Mouse (Mus musculus) adrenal gland, adult 8-10 months (tissue): ENCODE data around the gene Rbms1. TPM values are rescaled to one million over a fixed set of nuclear protein-coding genes. Genes with fewer than 3 reads are reported as not detected.

ENCODE experiments used
- DNase-seq: peaks from one replicate; pipeline ENCODE4 v3.0.0; 2022
- total RNA-seq, 4 experiments: library from RNA; stranded (reverse); gene quantifications; 2 replicates each; pipeline ENCODE4 v1.2.4; 2022

The Rbms1 gene
- total RNA-seq, 4 experiments from 2014 or later = 40.6 to 71.6 (median 53.7) TPM

- DNase-seq = no peak
Measured at GRCm38 (mm10) chr2:60755101-60755500, 207.9 kb downstream of the Rbms1 start.

GRCm38 (mm10) chr2:60751274-60751673, 211.7 kb downstream of the Rbms1 start:
- DNase-seq = no peak

- DNase-seq = no peak
Measured at GRCm38 (mm10) chr2:60750591-60750990, 212.4 kb downstream of the Rbms1 start.

- DNase-seq = no peak
Measured at GRCm38 (mm10) chr2:60748585-60748984, 214.4 kb downstream of the Rbms1 start.

- DNase-seq = no peak
Measured at GRCm38 (mm10) chr2:60747590-60747989, 215.4 kb downstream of the Rbms1 start.

- no peak for DNase-seq
Measured at GRCm38 (mm10) chr2:60744674-60745073, 218.3 kb downstream of the Rbms1 start.

- no peak for DNase-seq
Measured at GRCm38 (mm10) chr2:60739389-60740137, 223.4 kb downstream of the Rbms1 start.

GRCm38 (mm10) chr2:60730929-60731328, 232.1 kb downstream of the Rbms1 start:
- DNase-seq = no peak

- no peak for DNase-seq
Measured at GRCm38 (mm10) chr2:60730024-60730423, 233.0 kb downstream of the Rbms1 start.

GRCm38 (mm10) chr2:60728902-60729585, 233.9 kb downstream of the Rbms1 start:
- no peak for DNase-seq

GRCm38 (mm10) chr2:60724660-60725059, 238.3 kb downstream of the Rbms1 start:
- DNase-seq = no peak

GRCm38 (mm10) chr2:60722967-60723366, 240.0 kb downstream of the Rbms1 start:
- no peak for DNase-seq

- no peak for DNase-seq
Measured at GRCm38 (mm10) chr2:60722514-60722913, 240.5 kb downstream of the Rbms1 start, which contains the start of gene Itgb6. Itgb6 (minus strand) TSS chr2:60722643.

- DNase-seq = no peak
Measured at GRCm38 (mm10) chr2:60720906-60721305, 242.1 kb downstream of the Rbms1 start.

- peak; percentile 60 for DNase-seq
Measured at GRCm38 (mm10) chr2:60720205-60720604, 242.8 kb downstream of the Rbms1 start.

- DNase-seq = no peak
Measured at GRCm38 (mm10) chr2:60717348-60717747, 245.6 kb downstream of the Rbms1 start.

GRCm38 (mm10) chr2:60716549-60716948, 246.4 kb downstream of the Rbms1 start:
- no peak for DNase-seq

- DNase-seq = no peak
Measured at GRCm38 (mm10) chr2:60715771-60716170, 247.2 kb downstream of the Rbms1 start.

GRCm38 (mm10) chr2:60714971-60715502, 248.0 kb downstream of the Rbms1 start:
- no peak for DNase-seq

- no peak for DNase-seq
Measured at GRCm38 (mm10) chr2:60714475-60714874, 248.5 kb downstream of the Rbms1 start.

GRCm38 (mm10) chr2:60713857-60714256, 249.1 kb downstream of the Rbms1 start:
- no peak for DNase-seq

- no peak for DNase-seq
Measured at GRCm38 (mm10) chr2:60712891-60713290, 250.1 kb downstream of the Rbms1 start.

- DNase-seq = no peak
Measured at GRCm38 (mm10) chr2:60712483-60712882, 250.5 kb downstream of the Rbms1 start.
